Comparison of ENCODE assay signal across 21 mouse cellular contexts in the genomic region with DNA sequence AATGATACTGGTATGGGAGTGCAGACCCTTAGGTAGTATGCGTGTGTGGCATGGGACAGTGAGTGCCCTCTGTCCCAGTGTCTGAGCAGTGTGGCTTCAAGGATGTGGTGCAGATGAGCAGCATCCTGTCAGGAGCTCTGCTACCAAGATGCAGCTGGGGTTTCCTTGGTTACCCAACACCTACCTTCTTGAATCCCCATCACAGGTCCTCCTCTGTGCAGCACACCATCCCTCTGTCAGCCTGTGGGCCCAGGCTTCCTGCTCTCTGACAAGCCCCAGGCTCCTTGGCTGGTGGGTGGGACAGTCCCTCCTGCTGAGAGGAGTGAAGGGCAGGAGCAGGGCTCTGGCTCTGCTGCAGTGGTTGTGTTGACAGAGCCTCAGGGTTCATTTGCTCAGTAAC. TPM values are rescaled to one million over a fixed set of nuclear protein-coding genes. Genes with fewer than 3 reads are reported as not detected.
"Had no signal": no experiment of that assay in that cellular context is flagged by ENCODE, and none has a peak within 500 bp of the region (broad histone marks: within the 10 kb centered on the region; RNA-seq: fewer than 3 reads in every experiment).

No protein-coding gene starts in this region.

- H3K4me3 ChIP-seq: limb, embryonic 15.5 days; liver, embryonic 12.5 days; midbrain, embryonic 12.5 days; myocyte; neural tube, embryonic 15.5 days had no signal

- H3K4me2 ChIP-seq: limb, embryonic 15.5 days; liver, embryonic 12.5 days; lung, embryonic 14.5 days; midbrain, embryonic 12.5 days; neural tube, embryonic 15.5 days had no signal

- ATAC-seq: intestine, postnatal 0 days; liver, embryonic 12.5 days had no signal

- H3K9me3 ChIP-seq: limb, embryonic 15.5 days; liver, embryonic 12.5 days; midbrain, embryonic 12.5 days; neural tube, embryonic 15.5 days had no signal

- H3K27ac ChIP-seq: kidney, postnatal 0 days; limb, embryonic 15.5 days; liver, embryonic 12.5 days; midbrain, embryonic 12.5 days; neural tube, embryonic 15.5 days; stomach, postnatal 0 days had no signal

- H3K9ac ChIP-seq: limb, embryonic 15.5 days; liver, embryonic 12.5 days; lung, embryonic 14.5 days; midbrain, embryonic 12.5 days; neural tube, embryonic 15.5 days had no signal

- H3K27me3 ChIP-seq: limb, embryonic 15.5 days; liver, embryonic 12.5 days; neural tube, embryonic 15.5 days had no signal

- DNase-seq: kidney, adult 8-10 months; kidney, postnatal 36 days; lung, embryonic 14.5 days; lung, postnatal 10 days; lung, postnatal 4 days; right cerebral cortex, postnatal 25 days had no signal

RNA-seq across cellular contexts. Expression of a gene that starts 17.3 kb away (rescaled TPM):
- total RNA-seq: megakaryocyte, adult 5-6 weeks had no signal
- polyA plus RNA-seq: liver, embryonic 16.5 days had no signal

RNA-seq across cellular contexts. Expression of a gene that starts 21.5 kb away (rescaled TPM):
- total RNA-seq: layer of hippocampus, adult 18-20 months; layer of hippocampus, postnatal 10 days; left cerebral cortex, adult 18-20 months; left cerebral cortex, postnatal 25 days had no signal
- polyA plus RNA-seq: small intestine, adult 2 months had no signal
